Mouse (Mus musculus): ENCODE results near the gene Mapk12. TPM values are rescaled to one million over a fixed set of nuclear protein-coding genes. Genes with fewer than 3 reads are reported as not detected.
A peak's percentile ranks its signal among the peaks of the same experiment; 100 is the strongest.

Mapk12 gene
- polyA plus RNA-seq, 1 experiment = 16.4 TPM

- Histone ChIP-seq H3K4me3 (ENCODE audit: insufficient read depth, low read length) (peak overlapping the region; percentile 89), H3K27ac (ENCODE audit: insufficient read depth, low read length) (peak overlapping the region; percentile 90), H3K4me1 (ENCODE audit: control insufficient read depth, insufficient read depth, low read length) (peaks cover 10% of the 10 kb centered on the region)
- TF ChIP-seq POLR2A (IDR thresholded peaks at IDR 0.05; ENCODE audit: low read depth, low read length) (peak; percentile 73), CTCF (IDR thresholded peaks at IDR 0.05; ENCODE audit: borderline replicate concordance, insufficient read depth, low read length) (no peak)
Observed at GRCm38 (mm10) chr15:89178954-89179629, 38.6 kb upstream of the Mapk12 start.

DNA sequence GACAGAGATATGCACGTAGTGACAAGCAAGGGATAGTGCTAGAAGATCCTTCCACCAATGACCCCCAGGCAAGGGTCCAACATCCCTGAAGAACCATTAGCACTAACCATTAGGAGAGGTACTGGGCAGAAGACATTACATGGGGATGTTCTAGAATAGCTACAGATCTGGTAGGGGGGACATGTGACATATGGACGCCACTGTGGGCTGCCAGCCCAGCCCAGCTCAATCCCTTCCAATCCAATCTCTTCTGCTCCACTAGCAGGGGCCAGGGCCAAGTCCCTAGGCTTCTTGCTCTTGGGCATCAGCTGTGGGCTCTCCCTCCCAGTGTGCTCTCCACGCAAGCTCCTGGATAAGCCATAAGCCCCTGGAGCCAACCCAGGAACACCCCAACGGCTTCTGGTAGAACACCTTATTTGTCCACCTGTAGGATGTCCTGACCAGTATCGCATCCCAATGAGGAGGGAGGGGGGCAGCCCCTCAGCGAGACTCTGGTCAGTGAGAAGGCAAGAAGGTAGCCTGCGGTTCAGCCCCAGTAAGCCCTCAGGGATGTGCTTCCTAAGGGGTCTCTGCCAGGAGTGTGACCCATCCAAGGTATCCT lies 37.9 kb upstream of the Mapk12 start:
- Histone ChIP-seq H3K4me1 (ENCODE audit: control insufficient read depth, insufficient read depth, low read length) (peaks cover 10% of the 10 kb centered on the region), H3K4me3 (ENCODE audit: insufficient read depth, low read length) (peak overlapping the region; percentile 33), H3K27ac (ENCODE audit: insufficient read depth, low read length) (peak overlapping the region; percentile 90)
- no peak for TF ChIP-seq CTCF (IDR thresholded peaks at IDR 0.05; ENCODE audit: borderline replicate concordance, insufficient read depth, low read length)
- TF ChIP-seq POLR2A (IDR thresholded peaks at IDR 0.05; ENCODE audit: low read depth, low read length) = no peak

DNA sequence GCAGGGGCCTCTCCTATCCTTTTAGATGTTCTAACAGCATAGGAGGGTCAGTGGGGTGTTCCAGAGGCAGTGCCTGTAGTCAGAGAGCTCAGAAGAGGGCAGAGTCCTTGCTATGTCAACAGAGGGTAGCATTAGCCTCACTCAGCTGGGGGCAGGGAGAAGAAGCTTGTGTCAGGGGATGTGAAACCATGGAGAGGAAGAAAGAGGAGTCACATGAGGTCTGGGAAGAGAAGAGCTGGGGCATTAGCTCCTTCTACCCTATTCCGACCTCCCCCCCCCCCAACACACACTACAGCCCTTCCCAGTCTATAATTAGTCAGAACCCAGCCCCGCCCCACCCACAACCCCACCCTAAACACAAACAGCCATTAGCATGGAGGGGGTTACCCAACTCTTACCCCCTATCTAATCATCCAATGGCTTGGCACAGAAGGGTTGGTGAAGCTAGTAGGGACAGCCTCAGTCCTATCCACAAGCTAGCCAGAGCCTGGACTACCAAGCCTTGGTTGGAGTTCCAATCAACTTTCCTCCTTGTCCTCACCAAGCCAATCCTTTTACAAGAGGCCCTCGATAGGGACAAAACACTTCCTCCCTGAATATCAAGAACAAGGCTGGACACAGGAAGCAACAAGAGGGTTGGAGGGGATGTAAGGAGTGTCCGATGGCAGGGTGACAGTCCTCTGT lies 37.2 kb upstream of the Mapk12 start:
- TF ChIP-seq POLR2A (IDR thresholded peaks at IDR 0.05; ENCODE audit: low read depth, low read length) (no peak), CTCF (IDR thresholded peaks at IDR 0.05; ENCODE audit: borderline replicate concordance, insufficient read depth, low read length) (no peak)
- Histone ChIP-seq H3K4me3 (ENCODE audit: insufficient read depth, low read length) (no peak overlapping the region), H3K27ac (ENCODE audit: insufficient read depth, low read length) (peak overlapping the region; percentile 90), H3K4me1 (ENCODE audit: control insufficient read depth, insufficient read depth, low read length) (peaks cover 10% of the 10 kb centered on the region)

- Histone ChIP-seq H3K4me1 (ENCODE audit: control insufficient read depth, insufficient read depth, low read length) (peaks cover 10% of the 10 kb centered on the region), H3K27ac (ENCODE audit: insufficient read depth, low read length) (peak overlapping the region; percentile 21; the same call in 1 of the 2 replicates), H3K4me3 (ENCODE audit: insufficient read depth, low read length) (no peak overlapping the region)
- no peak for TF ChIP-seq POLR2A (IDR thresholded peaks at IDR 0.05; ENCODE audit: low read depth, low read length)
- no peak for TF ChIP-seq CTCF (IDR thresholded peaks at IDR 0.05; ENCODE audit: borderline replicate concordance, insufficient read depth, low read length)
Observed at GRCm38 (mm10) chr15:89177121-89177520, 36.6 kb upstream of the Mapk12 start.

- H3K27ac ChIP-seq (ENCODE audit: insufficient read depth, low read length) = no peak overlapping the region
Observed at GRCm38 (mm10) chr15:89175411-89176155, 35.1 kb upstream of the Mapk12 start.

GRCm38 (mm10) chr15:89174889-89175339 lies 34.4 kb upstream of the Mapk12 start:
- TF ChIP-seq POLR2A (IDR thresholded peaks at IDR 0.05; ENCODE audit: low read depth, low read length) = no peak
- TF ChIP-seq CTCF (IDR thresholded peaks at IDR 0.05; ENCODE audit: borderline replicate concordance, insufficient read depth, low read length) = no peak
- Histone ChIP-seq H3K4me1 (ENCODE audit: control insufficient read depth, insufficient read depth, low read length) (peaks cover 14% of the 10 kb centered on the region), H3K4me3 (ENCODE audit: insufficient read depth, low read length) (no peak overlapping the region), H3K27ac (ENCODE audit: insufficient read depth, low read length) (no peak overlapping the region)

More at GRCm38 (mm10) chr15:89175411-89176155, 35.1 kb upstream of the Mapk12 start:
- TF ChIP-seq CTCF (IDR thresholded peaks at IDR 0.05; ENCODE audit: borderline replicate concordance, insufficient read depth, low read length) (no peak), POLR2A (IDR thresholded peaks at IDR 0.05; ENCODE audit: low read depth, low read length) (no peak)
- peaks cover 10% of the 10 kb centered on the region for H3K4me1 ChIP-seq (ENCODE audit: control insufficient read depth, insufficient read depth, low read length)
- no peak overlapping the region for H3K4me3 ChIP-seq (ENCODE audit: insufficient read depth, low read length)

DNA sequence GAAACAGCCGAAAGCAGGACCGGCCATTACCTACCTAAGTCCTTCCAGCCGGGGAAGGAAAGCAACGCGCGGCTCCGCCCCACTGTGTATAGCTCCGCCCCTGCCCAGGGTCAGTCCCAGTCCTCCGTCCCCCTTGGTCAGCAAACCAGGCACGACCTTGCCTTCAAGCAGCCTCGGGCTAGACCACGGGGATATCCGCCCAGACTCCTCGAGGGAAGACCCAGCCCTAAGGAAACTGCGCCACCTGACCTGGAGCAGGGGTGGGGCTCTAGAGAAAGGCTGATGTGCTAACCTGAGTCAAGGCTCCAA lies 33.4 kb upstream of the Mapk12 start:
- Histone ChIP-seq H3K4me1 (ENCODE audit: control insufficient read depth, insufficient read depth, low read length) (peaks cover 18% of the 10 kb centered on the region), H3K4me3 (ENCODE audit: insufficient read depth, low read length) (peak overlapping the region; percentile 41), H3K27ac (ENCODE audit: insufficient read depth, low read length) (no peak overlapping the region)
- TF ChIP-seq CTCF (IDR thresholded peaks at IDR 0.05; ENCODE audit: borderline replicate concordance, insufficient read depth, low read length) (no peak), POLR2A (IDR thresholded peaks at IDR 0.05; ENCODE audit: low read depth, low read length) (no peak)

- H3K4me3 ChIP-seq (ENCODE audit: insufficient read depth, low read length) = peak overlapping the region; percentile 41
- H3K4me1 ChIP-seq (ENCODE audit: control insufficient read depth, insufficient read depth, low read length) = peaks cover 17% of the 10 kb centered on the region
- H3K27ac ChIP-seq (ENCODE audit: insufficient read depth, low read length) = peak overlapping the region; percentile 45
- TF ChIP-seq POLR2A (IDR thresholded peaks at IDR 0.05; ENCODE audit: low read depth, low read length) (no peak), CTCF (IDR thresholded peaks at IDR 0.05; ENCODE audit: borderline replicate concordance, insufficient read depth, low read length) (no peak)
Observed at GRCm38 (mm10) chr15:89173024-89173905, 32.8 kb upstream of the Mapk12 start.

Measured in embryonic fibroblast, embryonic 13.5 days (primary cell).